Mouse (Mus musculus) gastrocnemius, adult 18-20 months (tissue): ENCODE measurements around the gene Uhrf1. TPM values are rescaled to one million over a fixed set of nuclear protein-coding genes. Genes with fewer than 3 reads are reported as not detected.

ENCODE experiments used
- DNase-seq: peaks from one replicate; pipeline ENCODE4 v3.0.0; 2021; ENCODE audit warnings: low spot score
- total RNA-seq, 2 experiments: library from RNA; stranded (reverse); gene quantifications; 2 replicates each; pipeline ENCODE4 v1.2.3; 2021

Uhrf1 gene
- total RNA-seq, 2 experiments from 2014 or later = 0.19 to 0.23 TPM

DNA sequence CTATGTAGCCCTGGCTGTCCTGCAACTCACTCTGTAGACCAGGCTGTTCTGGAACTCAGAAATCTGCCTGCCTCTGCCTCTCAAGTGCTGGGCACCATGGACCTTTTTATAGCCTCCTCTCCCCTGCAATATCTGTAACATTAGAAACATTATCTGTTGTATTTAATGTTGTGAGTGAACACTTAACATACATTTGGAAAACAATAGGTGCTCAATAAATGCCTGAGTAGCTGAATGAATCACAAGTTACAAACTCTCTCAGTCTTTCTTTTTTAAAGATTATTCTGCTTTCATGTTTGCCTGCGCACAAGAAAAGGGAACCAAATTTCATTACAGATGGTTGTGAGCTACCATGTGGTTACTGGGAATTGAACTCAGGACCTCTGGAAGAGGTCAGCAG lies 4.9 kb upstream of the Uhrf1 start:
- no peak for DNase-seq

DNA sequence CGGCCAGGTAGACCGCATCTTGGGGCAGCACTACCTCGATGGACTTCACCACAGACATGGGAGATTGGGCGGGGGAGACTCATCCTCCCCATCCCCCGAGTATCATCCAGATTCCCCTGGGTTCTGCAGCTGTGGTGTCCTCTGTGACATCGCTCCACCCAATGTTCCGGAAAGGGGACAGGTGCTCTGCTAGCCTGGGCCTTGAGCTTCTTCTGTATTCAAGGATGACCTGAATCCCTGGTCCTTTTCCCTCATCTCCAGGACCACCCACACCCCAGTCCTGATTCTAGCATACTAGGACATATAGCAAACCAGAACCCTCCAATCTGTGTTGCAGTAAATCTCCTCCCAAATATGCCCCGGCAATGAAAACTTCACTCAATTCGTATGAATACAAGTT lies 2.9 kb upstream of the Uhrf1 start, which contains the start of gene Arrdc5:
Arrdc5 (minus strand) TSS at position 101 of the 400 bp plus-strand sequence.
- DNase-seq = no peak

DNA sequence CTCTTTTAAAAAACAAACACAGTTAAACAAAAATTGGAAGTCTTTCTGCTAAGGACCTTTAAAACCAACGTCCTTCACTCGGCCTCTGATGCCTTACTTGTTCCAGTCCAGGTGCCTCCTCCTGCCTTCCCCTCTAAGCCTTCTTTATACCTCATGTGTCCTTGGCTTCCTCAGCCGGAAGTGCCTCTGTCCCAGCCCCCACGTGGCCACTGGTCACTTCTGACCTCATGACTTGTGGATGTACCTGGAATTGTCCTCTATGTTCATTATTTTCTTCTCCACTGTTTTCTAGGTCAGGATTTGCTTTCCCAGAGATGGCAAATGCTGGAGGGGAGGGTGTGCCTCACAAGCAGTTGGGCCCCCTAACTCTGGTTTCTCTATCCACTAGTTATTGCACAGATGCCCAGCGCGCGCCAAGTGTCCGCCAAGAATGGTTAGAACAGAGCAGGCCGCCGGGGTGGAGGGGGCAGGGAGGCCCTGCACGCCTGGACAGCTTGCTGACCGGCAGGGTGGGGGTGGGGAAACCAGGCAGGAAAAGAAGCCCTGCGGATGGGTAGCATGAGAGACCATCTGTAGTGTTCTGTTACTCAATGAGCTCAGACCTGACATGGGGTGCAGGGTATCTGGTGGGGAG lies 641 bp upstream of the Uhrf1 start:
- DNase-seq = no peak

DNA sequence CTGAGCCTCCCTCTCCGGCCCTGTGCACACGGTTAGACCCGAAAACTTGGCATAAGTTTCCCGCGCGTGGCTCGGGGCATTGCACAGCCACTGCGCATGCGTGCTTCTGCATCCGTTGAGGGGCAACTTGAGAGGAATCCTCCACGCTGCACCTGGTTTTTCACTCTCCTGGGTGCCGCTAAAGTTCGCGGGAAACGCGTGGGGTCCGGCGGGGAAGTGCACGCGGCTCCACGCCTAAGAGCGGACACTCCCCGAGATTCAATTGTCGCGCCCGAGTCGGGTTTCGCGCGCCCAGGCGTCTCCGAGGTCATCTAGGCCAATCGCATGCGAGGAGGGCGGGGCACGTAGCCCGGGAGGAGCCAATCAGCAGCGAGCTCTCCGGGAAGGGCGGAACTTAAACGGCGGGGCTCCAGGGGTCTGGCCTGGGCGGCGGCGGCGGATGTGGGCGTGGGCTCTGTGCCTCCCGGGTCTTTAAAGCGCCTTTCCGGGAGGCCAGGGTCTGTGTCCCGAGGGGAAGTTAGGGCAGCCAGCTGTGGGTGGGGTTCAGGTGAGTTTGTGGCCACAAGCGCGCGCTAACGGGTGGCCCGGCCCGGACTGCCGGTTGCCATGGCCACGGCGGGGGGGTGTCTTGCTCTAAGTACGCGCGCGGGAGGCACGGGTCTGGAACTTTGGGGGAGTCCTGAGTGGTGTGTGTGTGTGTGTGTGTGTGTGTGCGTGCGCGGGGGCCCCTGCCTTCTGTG lies 896 bp downstream of the Uhrf1 start:
- peak; percentile 95 for DNase-seq

DNA sequence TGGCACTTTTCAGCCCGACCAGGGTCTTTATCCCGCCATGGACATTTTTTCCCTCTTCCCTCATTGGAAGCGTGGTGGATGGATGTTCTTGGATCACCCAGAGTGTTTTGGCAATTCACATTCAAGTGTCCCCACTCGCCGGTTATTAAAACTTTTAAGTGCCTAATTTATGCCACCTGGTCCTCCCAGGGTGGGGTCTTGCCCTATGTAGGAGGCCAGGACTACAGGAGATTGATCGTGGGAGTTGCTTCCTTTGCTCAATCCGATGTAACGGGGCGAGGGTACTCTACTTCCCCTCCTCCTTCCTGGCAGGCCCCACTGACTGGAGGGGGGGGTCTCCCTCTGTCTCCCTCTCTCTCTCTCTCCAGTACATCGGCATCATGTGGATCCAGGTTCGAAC lies 1.6 kb downstream of the Uhrf1 start:
- no peak for DNase-seq

DNA sequence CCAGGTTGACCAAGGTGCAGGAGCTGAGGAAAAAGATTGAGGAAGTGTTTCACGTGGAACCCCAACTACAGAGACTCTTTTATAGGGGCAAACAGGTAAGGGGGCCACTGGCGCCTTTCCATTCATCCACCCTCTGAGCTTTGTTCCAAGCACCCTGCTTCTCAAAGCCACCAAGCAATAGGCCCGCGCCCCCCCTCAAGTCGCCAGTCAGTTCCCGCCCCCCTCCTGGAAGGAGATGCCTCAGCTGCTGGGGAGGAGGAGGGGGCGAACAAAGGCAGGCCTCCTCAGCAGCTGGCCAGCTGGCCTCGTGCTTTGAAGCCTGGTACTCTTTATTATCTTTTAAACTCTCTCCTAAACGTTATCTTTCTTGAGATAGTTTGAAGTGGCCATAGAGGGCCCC lies 2.0 kb downstream of the Uhrf1 start:
- no peak for DNase-seq

DNA sequence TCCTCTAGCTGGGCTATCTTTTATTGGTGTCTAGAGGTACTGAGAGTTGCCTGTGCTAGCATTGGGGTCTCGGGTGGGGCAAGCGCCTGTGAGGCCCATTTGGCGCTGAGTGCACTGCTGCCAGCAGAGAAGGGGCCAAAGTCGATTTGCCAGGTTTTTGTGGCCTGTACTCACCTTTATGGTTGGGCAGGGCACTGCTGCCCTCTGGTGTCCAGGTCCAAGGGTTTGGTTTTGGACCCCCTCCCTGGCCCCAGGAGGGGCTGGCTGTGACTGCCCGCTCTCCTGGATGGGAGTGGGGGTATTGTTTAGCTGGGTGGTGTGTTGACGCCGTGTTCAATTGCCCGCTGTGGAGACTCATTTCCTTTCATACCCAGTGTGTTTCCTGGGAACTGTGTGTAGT lies 2.7 kb downstream of the Uhrf1 start:
- no peak for DNase-seq

DNA sequence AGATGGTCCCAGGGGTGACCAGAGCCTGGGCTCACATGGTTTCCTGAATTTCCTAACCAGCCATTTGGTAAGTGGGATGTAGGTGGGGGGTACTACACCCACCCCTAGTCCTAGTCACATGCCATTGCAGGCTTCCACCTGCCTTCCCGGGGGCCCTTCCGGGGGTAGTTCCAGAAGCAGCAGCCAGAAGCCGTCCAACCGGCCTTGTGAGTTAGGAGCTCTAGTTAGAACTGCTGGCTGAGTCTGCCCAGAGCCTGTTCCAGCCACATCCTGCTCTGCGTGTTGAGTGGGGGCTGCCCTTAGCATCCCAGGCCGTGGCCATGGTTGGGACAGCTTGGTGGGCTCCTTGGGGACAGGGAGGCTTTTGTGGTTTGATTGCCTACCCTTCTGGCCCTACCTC lies 5.0 kb downstream of the Uhrf1 start:
- no peak for DNase-seq

DNA sequence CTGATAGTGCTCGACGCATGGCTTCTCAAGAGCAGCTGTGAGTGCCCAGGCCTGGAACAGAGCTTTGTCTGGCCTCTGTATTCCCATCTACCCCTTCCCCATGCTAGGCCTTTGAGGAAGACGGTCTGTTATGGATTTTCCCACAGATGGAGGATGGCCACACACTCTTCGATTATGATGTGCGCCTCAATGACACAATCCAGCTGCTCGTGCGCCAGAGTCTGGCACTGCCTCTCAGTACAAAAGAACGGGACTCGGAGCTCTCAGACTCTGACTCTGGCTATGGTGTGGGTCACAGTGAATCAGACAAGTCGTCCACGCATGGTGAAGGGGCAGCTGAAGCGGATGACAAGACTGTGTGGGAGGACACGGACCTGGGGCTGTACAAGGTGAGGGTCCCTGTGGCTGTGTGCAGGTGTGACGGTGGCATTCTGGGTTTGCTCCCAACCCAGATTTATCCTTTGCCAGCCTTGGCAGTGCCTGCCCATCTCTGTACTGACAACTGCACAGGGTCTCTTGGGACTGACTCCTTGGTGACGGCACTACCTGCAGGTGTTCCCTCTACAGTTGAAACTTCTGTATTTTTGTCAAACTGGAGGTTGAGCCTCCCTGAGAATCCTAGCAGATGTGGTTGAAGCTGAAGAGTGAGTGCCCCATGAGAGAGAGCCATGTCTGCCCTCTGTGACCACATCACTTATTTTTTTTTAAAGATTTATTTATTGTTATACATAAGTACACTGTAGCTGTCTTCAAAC lies 6.2 kb downstream of the Uhrf1 start:
- no peak for DNase-seq

DNA sequence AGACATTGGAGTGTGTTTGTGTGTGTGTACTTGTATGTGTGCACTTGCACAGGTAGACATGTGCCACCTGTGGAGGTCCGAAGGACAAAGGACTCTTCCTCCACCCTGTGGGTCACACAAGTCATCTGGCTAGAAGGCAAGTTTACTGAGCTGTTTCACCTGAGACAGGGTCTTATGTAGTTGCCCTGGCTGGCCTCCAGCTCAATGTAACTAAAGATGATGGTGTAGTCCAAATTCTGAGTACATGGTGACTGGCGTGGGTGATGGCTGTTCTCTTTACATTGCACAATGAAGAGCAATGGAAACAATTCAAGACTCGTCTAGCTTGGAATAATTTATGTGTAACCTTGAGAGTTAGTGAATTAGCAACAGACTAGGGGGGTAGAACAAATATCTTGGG lies 21.3 kb downstream of the Uhrf1 start:
- no peak for DNase-seq

DNA sequence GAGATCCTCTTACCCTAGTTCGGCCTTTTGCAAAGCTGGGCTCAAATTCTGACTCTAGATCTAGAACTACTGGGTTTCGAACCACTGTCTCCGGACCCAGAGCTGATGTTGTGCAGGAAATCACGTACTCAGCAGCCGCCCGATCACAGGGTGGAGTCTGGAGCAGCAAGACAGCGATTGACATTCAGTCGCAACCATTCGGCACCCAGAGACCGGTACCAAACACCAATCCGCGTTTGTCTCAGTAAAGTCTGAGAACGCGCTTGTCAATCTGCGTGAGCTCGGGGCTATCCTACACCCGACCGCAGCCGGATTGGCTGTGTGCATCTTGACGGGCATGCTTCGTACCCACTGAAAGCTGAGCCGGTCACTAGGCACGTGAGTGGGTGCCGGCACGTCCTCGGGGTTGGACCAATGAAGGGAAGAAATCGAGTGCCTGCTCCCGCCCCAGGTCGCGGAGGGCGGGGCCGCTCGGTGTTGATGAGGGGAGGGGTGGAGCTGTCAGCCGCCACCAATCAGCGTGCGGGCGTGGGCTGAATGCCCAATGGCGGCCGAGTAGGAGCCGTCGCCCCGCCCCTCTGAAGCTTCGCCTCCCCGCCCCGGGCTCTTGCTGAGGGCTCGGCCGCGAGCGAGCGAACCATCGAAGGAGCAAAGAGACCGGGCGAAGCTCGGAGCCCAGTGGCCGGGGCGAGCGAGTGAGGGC lies 22.5 kb downstream of the Uhrf1 start, which contains the start of gene Kdm4b:
Kdm4b (plus strand) TSS at position 613 of the 703 bp plus-strand sequence.
- peak; percentile 99 for DNase-seq

DNA sequence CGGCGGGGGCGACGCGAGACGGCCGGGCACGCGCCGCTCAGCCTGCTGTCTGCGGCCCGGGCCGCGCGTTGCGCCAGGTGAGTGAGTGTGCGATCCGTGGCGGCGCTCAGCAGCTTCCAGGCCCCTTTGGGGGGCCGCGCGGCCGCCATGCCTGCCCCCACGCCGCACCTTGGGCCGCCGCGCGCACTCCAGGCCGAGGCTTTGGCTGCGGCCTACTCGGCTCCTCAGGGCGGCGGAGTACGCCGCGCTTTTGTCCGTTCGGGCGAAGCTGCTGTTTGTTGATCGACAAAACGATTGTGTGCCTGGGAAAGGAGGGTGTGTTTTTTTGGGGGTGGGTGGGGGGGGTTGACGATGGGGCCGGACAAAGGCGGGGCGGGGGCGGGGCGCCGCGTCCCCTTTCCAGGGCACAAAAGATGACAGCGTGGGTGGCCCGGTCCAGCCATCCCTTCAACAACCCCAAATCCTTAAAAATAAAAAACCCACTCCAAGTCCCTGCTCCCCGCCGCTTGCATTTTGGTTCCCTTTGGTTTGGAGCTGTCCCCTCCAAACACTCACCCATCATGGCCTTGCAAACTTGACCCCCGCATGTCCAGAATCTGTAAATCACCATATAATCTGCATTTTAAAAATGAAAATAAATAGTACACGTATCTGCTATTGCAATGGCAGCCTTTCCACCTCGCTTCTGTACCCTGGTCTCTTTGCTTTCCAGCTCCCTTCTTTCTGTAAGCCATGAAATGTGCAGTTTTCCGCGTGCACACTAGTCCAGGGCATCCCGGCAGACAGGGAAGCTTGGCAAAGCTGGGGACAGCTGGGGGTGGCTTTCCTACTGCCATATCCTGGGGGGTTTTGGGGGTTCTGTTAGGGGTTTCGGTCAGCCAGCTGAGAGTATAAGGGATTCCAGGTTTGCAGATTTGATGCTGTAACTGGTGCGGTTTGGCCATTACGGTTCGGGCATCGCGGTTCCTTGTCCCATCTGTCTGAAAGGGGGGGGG lies 23.3 kb downstream of the Uhrf1 start:
- DNase-seq = no peak

DNA sequence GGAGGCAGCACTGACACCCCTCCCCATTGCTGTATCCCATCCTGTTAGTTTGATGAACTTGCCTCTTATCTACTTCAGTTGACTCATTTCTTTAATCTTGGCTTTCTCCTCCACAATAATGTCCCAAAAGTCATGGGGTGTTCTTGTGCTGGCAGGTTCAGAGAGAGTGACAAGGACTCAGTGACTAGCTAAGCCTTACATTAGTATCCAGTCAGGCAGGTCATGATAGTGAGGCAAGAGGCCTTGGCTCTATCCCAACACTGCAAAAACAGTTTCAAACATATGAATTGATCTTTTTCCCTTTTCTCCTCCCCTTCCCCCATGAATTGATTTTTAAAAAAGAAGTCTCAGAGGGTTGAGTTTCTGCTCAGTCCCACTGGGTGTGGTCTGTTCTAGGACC lies 26.1 kb downstream of the Uhrf1 start:
- DNase-seq = no peak

DNA sequence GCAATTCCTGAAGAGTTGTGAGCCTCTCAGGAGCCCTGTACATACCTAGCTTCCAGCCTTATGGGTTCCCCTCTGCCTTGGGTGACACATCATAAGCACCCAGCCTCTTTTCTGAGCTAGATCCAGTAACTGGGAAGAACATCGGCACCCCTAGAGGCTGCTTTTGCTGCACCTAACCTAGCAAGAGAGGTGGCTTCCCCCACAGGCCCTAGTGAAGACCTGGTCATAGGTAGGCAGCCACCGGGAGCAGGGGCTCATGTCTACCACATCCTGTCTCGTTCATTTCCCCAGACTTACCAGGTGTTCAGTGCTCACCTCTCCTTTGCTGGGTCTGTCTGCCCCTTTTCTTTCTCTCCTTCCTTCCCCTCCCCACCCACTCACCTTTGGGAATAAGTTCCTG lies 27.2 kb downstream of the Uhrf1 start:
- no peak for DNase-seq

DNA sequence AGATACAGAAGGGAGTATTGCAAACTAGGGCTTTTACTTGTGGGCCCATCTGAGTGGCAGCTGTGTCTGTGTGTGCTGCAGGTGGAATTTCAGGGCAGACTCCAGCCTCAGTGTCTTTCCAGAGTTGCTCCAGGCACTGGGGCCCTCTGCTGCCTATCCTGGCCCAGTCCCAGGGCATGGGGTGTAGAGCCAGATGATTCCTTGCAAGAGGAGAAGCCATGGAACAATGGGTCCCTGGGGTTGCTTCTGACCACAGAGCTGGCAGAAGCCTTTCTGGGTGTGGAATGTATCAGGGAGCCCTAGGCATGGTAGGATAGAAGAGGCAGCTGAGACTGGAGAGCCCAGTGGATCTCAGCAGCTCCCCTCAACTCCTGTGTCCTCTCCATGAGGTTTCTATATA lies 28.1 kb downstream of the Uhrf1 start:
- DNase-seq = peak; percentile 62

DNA sequence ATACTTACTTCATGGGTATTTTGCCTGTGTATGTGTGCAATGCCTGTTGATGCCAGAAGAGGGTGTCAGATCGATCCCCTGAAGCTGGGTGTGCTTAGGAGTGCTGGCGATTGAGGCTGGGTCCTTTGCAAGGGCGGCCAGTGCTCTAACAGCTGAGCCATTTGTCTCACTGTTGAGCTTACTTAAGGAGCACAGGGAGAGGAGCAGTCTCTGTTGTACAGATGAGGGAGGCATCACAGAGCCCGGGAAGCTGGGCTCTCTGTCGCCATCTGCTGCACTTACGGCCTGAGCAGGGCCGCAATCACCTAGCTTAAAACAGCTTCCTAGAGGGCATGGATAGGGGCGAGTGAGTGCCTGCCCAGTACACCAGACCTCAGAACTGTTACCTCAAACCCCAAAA lies 29.9 kb downstream of the Uhrf1 start:
- DNase-seq = no peak

DNA sequence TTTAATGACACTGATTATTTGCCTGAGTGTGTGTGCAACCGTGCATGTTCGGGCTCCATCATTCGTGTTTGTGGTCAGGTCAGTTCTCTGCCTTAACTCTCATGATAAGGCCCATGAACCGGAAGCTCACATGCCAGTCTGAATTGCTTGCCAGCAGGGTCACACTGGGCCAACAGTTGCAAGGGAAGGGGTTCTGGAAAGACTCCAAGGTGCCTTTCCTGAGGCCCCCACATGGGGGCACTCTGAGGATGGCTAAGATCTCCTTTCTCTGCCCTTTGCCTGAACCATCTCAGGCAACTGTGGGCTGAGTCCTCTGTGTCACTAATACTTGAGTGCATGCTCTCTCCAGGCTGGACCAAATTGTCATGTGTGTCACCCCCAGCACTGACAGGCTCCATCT lies 34.1 kb downstream of the Uhrf1 start:
- peak; percentile 66 for DNase-seq

DNA sequence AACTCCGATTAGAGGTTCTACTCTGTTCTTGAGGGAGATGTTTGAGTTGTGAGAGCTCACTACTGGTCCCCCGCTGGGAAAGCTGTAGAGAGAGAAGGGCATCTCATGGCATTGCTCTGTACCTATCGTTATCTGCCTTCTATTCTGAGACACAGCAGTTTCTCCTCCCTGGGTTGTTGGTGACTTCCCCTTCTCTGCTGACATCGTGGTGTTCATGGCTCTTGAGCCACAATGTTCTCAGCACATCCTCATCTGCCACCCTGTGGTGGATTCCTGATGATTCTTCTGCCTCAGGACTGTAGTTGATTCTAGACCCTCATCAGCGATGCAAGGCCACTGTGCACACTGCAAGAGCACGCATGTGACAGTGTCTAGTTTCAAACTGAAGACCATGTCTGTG lies 34.7 kb downstream of the Uhrf1 start:
- no peak for DNase-seq

DNA sequence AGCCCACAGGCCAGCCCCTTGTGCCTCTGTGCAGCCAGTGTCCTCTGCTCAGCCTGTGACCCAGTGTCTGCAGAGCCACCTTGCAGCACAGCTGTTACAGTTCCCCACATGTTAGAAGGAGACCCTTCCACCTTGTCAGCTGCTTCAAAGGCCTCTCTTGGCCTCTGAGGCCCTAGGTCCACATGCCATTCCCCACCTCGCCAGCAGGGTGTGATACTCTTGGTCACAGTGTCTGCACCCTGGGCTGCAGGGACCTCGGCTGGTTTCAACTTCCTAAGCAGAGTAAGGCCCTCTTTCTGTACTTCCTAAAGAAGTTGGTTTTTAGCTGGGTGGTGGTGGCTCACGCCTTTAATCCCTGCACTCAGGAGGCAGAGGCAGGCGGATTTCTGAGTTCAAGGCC lies 35.8 kb downstream of the Uhrf1 start:
- no peak for DNase-seq

DNA sequence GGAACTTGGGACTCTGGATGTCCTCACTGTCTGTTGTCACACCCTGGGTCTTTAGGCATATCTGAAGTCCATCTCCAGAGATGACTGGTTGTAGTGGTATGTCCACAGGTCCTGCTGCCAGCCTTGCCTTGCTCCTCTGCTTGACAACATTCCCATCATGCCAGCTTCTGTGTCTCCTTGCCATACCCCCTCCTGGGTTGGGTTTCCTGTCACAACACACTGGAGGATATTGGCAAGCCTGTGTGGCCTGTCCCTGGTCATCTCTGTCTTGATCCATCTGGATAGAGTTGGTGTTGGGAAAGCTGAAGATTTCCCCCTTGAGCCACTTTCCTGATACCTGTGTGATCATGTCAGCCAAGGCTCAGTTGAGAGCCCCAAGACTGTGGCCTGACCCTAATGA lies 37.6 kb downstream of the Uhrf1 start:
- DNase-seq = no peak

DNA sequence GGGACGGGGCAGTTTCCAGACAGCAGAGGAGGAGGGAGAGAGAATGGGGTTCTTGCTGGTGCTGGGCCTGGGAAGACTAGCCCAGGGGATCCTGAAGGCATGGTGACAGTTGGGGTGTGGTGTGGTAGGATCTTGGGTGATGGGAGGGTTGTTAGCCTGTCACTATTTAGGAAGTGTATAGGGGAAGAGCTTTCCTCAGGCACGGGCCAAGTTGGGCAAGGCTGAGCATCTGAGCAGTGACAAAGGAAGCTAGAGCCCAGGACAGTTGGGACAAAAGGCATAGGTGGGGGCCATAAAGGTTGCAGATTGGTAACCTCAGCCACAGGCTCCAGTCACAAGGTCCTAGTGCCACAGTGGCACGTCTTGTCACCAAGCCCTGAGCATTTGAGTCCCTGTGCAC lies 40.3 kb downstream of the Uhrf1 start:
- DNase-seq = no peak
